Mouse (Mus musculus) telencephalon, adult 2 months (tissue): Measurements from ENCODE around the gene Sae1.

Experiments
- DNase-seq: peaks from one replicate; pipeline ENCODE4 v3.0.0-alpha.2; 2011; ENCODE audit warnings: low read depth, low spot score

Gene Sae1

DNA sequence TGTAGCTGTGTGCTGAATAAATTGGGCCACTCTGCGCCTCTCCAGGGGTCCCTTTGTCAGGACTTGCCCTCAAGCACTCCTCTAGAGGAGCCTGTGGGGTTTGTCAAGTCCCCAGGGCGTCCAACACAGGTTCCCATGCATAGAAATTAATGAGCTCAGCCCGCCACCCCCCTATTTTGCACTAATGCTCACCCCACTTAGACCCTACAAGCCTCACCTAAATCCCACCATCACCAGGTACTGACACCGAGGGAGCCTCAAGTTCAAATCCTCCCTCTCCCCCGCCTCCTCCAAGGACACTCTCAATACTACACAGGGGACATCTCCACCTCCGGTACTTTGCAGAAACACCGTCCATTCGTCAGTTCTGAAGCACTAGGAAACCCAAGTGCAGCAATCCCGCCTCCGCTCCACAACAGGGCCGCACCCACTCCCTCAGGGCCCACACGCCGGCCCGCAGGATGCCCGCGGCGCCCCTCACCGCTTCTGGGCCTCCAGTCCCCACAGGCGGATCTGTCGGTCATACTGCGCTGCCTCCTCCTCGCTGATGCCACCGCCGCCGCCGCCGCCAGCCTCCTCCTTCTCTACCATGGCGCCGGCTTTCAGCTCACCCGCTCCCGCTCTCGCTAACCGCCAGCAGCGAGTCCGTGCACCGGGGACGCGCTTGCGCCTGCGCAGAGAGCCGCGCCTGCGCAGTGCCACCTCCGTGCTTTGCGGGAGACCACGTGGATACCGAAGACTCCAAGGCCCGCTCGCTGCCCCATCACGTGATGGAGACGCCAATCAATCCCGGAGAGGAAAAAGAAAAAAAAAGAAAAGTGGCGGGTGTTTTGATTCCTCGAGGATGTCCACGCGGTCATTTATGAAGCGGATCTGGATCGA lies at the start of gene Sae1:
Gene Sae1 (minus strand): TSS at position 647 of the 882 bp plus-strand sequence.
- peak; percentile 92 for DNase-seq

DNA sequence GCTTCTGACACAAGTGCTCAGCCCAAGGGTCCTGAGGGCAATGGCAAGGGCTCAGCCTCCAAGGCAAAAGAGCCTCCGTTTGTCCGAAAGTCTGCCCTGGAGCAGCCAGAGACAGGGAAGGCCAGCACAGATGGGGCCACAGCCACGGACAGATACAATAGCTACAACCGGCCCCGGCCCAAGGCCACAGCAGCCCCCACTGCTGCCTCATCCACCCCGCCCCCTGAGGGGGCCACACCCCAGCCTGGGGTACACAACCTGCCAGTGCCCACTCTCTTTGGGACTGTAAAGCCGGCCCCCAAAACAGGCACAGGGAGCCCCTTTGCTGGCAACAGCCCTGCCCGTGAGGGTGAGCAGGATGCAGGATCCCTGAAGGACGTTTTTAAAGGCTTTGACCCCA lies 47.5 kb upstream of the Sae1 start:
- no peak for DNase-seq

DNA sequence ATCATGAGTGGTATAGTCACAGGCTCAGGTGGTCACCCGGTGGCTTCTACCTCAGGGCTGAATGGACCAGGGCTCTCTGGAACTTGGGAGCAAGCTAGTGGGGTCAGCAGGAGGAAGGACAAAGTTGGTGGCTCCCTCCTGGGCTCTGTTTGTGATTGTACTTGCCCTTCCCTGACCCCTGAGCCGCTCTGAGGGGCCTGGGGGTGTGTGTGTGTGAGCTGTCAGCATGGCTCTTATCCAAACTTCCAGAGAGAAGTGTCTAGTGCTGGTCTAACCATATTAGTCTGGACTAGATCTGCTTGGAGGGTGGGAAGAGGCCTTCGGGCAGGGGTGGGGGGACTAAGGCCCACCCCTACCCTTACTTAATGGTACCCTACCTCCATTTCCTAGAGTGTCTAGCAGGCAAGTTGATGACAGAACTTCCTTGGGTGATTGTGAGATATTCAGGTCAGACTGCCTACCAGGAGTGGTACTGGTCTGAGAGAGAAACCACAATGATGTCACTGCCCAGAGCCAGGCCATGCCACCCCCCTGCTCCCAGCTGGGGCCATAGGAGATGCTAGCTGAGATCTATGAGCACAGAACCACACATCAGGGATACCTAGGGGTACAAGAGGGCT lies 45.9 kb upstream of the Sae1 start:
- no peak for DNase-seq

DNA sequence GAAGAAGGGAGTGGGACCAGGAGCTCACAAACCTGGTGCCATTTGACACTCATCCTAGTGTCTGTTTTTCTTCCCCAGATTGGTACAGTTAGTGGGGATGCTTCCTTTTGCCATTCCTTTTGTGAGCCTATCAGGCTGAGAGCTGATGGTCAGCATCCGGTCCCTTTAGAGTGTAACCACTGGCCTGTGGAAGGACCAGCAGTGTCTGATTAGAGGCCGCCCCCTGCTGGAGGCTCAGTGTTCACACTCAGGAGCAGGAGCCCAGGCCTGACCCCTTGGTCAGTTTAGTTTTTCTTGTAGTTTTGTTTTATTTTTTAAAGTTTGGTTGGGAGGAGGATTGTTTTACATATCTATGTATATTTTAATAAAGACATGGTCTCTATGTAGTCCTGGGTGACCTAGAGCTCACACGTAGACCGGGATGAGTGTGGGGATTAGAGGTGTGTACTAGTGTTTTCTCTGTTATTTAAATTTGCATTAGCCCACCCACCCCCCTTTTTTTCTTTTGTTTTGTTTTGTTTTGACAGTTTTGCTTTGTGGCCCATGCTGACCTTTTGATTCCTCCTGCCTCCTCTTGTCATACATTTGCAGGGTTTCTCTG lies 38.6 kb upstream of the Sae1 start:
- DNase-seq = no peak

DNA sequence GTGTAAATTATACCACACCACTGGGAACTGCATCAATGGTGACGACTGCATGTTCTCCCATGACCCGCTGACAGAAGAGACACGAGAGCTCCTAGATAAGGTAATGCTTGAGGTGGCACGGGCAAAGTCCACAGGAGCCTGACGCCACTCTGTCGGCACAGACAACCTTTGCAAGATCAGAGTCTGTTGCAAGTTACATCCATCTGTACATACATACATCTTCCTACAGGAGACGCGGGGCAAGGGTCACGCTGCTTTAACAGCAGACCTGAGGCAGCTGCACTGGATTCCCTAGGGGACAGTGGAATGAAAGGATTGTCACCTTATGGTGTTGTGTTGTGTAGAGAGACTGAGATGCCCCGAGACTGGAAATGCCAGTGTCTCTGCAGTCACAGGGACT lies 38.1 kb upstream of the Sae1 start:
- no peak for DNase-seq

DNA sequence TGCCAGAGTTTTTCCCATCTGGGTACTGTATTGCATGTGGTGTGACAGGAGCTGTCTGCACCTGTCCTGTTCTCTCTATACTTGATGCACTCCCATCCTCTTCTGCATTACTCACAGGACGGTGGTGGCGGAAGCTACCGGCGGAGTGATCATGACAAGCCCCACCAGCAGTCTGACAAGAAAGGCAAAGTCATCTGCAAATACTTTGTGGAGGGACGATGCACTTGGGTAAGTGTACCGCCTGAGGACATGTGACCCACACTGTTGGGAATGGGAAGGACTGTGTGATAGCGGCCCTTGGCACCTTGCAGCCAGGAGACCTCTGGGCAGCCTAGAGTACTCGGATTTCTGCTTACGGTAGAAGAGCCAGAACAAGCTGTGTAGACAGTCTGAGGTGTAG lies 36.1 kb upstream of the Sae1 start:
- no peak for DNase-seq

DNA sequence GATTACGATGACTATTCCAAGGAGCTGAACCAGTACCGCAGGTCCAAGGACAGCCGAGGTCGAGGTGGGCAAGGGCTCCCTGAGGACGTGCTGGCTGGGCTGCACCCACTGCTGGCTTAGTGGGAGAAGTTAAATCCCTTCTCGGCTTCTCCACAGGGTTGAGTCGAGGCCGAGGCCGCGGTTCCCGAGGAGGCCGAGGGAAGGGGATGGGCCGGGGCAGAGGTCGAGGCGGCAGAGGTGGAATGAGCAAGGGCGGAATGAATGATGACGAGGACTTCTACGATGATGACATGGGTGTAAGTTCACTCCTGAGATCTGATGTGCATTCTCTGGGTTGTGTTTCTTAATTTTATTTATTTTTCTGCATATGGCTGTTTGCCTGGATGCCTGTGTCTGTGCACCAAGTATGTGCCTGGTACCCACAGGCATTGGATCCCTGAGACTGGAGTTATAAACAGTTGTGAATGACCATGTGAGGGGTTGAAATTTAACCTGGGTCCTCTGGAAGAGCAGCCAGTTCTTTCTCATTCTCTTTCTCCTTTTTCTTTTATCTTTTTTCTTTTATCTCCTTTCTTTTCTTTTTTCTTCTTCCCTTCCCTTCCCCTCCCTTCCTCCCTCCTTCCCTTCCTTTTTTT lies 34.7 kb upstream of the Sae1 start:
- no peak for DNase-seq

DNA sequence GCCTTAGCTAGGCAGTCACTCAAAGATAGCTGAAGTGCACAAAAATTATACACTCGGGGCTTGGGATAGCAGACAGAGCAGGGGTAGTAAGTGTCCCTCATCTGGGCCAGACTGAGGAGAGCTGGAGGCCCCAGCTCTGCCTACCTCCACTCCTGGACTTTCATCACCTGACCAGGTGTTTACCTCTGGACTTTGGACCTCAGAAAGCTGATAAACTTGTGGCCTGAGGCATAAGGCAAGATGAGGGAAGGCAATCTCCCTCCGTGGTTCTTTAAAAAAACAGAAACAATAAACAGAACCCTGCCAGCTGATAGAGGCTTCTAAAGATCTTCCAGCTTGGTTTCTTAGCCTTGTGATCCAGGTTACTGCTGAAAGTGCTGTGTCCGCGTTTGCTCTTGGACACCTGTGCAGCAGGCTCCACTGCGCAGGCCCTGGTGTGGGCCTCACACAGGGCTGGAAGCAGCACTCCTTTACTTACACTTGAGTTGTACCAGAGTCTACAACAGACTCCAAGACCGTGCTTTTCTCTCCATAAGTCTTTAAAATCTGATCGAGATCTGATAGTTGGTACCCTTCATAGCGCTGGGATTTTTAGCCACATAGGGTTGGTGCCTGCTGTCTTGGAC lies 33.0 kb upstream of the Sae1 start:
- no peak for DNase-seq

DNA sequence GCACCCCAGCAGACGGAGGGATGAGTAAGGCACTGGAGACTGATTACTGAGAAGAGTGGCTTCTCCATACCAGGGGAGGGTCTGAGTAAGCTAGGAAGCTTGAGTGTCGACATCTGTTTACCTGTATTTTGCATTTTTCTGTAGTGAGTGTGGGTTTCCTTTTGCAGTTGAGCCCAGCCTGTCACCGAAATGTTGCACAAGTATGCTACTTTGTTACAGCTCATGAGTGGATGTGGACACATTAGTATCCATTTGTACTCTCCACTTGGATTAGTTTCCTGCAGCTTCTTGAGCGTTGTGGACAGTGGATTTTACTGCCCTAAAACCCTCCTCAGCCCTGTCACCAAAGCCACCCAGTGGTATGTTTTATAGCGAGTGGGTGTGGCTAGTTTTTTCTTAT lies 31.1 kb upstream of the Sae1 start:
- no peak for DNase-seq

DNA sequence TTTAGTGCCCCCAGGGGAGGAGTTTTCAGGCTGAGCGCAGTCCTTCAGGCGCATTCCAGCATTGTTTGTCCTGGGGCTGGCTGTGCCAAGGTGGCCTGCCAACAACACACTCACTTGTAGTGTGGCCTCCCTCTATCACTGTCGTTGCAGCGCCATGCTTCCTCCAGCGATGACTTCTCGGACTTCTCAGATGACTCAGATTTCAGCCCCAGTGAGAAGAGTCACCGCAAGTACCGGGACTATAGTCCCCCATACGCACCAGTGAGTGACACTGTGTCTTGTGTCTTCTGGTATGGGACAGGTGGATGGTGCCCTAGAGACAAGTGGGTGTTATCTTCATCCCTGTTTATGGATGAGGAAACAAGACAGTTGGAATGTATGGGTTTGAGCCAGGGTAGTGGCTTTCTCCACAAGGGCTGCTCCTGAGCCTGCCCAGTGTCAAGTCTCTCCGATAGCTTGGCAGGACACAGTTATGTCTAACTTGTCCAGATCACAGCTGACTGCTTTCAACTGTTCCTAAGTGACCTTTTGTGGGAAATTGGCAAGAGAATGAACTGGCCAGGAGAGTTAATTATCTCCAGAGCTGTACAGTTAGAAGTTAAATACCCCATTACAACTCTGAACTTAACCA lies 29.6 kb upstream of the Sae1 start:
- DNase-seq = no peak

DNA sequence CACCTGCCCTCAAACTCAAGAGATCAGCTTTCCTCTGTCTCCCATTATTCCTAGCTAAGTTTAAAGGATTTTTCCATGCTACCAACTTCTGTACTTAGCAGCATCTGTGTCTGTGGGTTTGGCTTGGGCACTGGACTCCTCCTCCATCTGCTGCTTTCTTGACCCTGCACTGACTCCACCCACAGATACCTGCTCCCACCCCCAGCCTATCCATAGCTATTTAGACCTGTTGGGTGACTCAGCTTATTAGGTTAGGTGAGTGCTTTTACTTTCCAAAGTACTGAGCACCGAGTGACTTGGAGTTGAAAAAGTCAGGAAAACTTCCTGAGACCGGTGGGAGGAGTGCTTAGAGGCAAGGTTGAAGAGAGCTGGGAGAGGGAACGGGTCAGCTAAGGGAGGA lies 27.8 kb upstream of the Sae1 start:
- no peak for DNase-seq

DNA sequence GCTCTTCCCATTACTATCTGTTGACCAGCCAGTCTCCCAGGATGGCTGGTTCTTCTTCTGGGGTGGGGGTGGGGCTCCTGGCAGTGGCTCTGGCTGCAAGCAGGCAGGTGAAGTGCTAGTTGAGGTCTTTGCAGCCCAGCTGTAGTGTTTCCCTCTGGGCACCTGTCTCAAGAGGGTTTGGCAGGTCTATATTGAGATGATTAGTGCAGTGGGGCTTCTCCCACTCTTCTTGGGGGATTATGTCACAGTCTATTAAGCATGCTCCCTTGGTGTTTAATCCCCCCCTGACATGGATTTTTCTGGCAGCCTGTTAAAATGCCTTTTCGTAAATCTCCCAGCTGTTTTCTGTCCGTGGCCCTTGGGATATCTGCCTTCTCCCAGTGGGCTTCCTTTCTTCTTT lies 25.3 kb upstream of the Sae1 start:
- no peak for DNase-seq

DNA sequence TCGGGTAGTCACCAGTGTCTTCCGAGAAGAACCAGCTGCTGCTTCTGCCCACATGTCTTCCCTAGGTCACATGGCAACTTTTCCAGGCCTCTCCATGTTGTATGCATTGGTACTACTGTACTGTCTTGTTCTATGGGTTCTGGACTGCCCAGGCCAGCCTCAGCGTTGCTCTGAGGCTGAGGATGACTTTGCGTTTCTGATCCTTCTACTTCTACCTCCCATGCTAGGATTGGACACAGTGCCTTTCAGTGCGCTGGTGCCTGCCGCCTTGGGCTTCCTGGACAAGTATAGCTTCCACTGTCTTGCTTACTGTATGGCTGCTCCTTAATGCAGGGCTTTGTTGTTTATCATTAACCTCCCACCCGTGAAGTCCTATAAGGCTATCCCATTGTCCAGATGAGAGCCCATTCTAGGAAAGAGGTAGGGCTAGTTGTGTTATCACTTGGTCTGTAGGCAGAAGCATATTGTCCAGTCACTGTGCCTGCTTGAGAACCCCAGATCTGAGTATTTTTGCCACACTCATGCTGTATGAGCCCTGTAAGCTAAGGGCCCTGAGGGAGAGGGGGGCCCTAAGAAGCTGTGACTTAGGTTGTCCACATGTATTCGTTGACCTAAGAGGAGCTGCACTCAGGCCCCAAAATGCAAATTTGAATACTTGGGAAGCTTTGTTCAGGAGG lies 24.8 kb upstream of the Sae1 start:
- no peak for DNase-seq

DNA sequence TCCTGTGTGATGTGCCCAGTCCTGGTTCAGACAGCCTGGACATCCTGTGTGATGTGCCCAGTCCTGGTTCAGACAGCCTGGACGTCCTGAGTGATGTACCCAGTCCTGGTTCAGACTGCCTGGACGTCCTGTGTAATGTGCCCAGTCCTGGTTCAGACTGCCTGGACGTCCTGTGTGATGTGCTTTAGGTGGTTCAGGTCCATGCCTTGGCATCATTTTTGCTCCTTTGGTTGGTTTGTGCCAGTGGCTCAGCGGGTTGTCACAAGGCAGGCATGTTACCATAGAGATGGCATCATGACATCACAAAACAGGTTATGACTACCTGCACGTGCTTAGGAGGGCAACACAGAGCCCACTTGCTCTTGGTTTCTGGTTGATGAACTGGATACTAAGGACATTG lies 23.5 kb upstream of the Sae1 start:
- DNase-seq = no peak

DNA sequence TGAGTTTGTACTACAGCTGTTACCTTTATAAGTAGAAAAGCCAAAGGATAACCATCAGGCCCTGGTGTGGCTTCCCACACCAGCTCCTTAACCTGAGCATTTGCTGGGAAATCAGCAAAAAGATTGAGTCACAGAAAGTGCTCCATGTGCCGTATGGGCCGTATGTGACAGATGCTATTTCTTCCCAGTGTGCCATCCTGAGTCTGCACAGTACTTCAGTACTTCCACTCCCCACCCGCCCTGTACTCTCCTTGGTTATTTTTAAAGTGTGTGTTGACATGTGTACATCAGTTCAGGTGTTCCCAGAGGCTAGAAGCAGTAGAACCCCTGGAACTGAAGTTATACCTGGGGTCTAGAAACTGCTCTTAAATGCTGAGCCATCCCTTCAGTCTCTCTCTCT lies 19.4 kb upstream of the Sae1 start:
- no peak for DNase-seq

DNA sequence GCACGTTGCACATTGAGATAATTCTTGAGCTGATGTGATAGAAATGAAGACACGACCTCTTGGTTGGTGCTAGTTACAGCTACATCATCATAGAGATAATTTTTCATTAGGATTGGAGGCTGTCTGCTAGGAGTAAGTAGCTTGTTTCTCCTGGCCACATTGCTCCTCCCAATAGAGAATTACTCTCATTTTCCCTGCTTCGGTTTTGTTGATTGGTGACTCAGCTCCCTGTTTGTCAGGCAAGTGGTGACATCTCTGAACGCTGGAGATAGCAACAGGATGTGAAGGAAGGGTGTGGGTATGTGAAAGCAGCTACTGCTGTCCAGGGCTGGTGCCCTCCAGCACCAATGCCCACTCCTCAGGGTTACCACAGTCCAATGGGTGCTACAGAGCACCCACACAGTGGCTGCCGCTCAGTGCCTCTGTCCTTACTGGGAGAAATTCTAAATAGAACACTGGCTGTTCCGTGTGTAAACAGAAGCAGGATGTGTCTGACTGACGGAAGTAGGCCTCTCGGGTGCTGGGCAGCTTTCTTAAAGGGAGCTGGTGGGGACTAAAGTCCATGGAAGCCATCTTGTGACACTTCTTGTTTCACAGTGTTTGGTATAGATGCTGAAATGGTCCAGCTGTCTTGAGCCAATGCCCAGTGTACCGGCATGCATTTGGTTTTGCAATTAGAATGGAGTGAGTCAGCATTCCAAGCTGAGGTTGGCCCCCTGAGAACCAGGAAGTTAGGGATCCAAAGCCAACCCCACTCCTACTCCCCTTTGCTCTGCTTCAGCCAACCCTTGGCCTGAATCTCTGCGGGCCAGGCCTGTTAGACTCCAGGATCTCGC lies 18.1 kb upstream of the Sae1 start:
- DNase-seq = peak; percentile 48

DNA sequence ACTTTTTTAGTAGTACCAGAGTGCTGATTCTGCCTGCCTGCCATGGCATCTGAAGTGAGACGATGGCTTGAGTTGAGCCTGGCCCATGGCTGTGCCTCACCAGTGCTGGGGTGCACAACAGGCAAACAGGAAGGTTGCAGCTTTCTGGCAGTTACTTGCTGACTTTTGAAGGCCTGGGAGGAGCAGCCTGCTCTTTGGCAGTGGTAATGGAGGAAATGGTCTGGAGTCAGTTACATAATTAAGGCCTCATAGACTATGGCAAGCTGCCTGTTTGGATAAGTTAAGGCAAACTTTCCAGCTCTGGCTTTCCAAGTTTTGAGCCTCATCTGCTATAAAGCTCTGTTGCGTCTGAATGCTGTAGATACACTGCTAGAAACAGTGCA lies 17.5 kb upstream of the Sae1 start:
- DNase-seq = no peak

DNA sequence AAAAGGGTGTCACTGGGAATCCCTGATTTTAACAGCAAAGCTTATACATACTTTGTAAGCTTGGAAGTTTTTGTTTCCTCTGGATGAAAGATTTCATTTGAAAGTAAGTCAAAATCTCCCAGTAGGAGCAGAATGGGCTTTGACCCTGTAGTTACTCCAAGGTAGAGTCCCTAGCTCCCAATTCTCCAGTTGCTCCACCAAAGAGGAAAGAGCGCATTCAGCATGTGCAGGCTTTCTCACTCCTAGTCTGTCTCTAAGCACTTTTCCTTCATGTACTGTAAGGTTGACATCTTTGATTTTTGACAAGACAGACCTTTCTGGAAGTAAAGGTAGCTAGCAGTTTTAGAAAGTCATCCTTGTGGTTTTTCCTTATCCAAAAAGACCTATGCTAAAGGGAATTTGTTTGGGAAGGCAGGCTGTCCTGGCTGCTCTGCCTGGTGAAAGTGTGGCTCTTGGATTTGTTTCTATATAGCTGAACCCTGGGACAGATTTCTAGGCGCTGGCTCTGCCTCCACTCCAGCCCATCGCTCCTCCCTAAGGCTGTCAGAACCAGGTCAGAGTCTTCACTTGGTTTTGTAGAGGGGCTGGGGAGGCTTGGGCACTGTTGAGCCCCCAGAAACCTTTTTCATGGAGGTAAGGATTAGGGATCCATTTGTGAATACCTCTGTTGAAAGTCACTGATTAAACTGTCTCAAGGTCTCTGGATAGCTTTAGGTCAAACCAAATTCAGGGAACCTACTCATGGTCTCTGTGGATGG lies 16.9 kb upstream of the Sae1 start:
- DNase-seq = no peak
